Mouse (Mus musculus): ENCODE results near the gene Gm42669.

GRCm38 (mm10) chr5:107466501-107466900 is 40.9 kb upstream of the Gm42669 start:
- TF ChIP-seq CTCF (IDR thresholded peaks at IDR 0.05 in 2 of 3, conservative IDR thresholded peaks at IDR 0.05 in 1 of 3; ENCODE audit: control insufficient read depth in 1 of 3, insufficient read depth in 1 of 3, low read depth in 2 of 3, low read length in 3 of 3, poor library complexity in 1 of 3, severe bottlenecking in 1 of 3) = no peak
- no peak for TF ChIP-seq MEF2A (IDR thresholded peaks at IDR 0.05; ENCODE audit: extremely low read depth, insufficient replicate concordance, low read depth, low read length, poor library complexity, severe bottlenecking)
- no peak for TF ChIP-seq ELF1 (IDR thresholded peaks at IDR 0.05; ENCODE audit: low read depth, low read length)
- no peak for TF ChIP-seq POLR2A (IDR thresholded peaks at IDR 0.05; ENCODE audit: control insufficient read depth in 1 of 2, insufficient read depth in 1 of 2, low read depth in 1 of 2, low read length in 2 of 2, poor library complexity in 1 of 2)
- no peak for TF ChIP-seq MAX (IDR thresholded peaks at IDR 0.05; ENCODE audit: low read length)
- no peak for TF ChIP-seq HCFC1 (IDR thresholded peaks at IDR 0.05; ENCODE audit: low read depth, low read length)
- no peak for TF ChIP-seq UBTF (IDR thresholded peaks at IDR 0.05; ENCODE audit: borderline replicate concordance, insufficient read depth, low read depth, low read length)
- no peak for TF ChIP-seq EP300 (IDR thresholded peaks at IDR 0.05; ENCODE audit: low read depth in 1 of 2, low read length in 2 of 2)
- no peak for TF ChIP-seq E2F4 (IDR thresholded peaks at IDR 0.05; ENCODE audit: borderline replicate concordance, low read depth, low read length)
- TF ChIP-seq SIN3A (IDR thresholded peaks at IDR 0.05; ENCODE audit: low read length) = no peak
- no peak for TF ChIP-seq NELFE (IDR thresholded peaks at IDR 0.05; ENCODE audit: low read depth, low read length)
- TF ChIP-seq ZC3H11A (IDR thresholded peaks at IDR 0.05; ENCODE audit: low read depth, low read length) = no peak
- no peak for TF ChIP-seq TCF12 (IDR thresholded peaks at IDR 0.05; ENCODE audit: low read depth, low read length)
- no peak for TF ChIP-seq ZNF384 (IDR thresholded peaks at IDR 0.05; ENCODE audit: low read depth, low read length)
